Mouse (Mus musculus): ENCODE measurements around the gene Mall. TPM values are rescaled to one million over a fixed set of nuclear protein-coding genes. Genes with fewer than 3 reads are reported as not detected.
A peak's percentile ranks its signal among the peaks of the same experiment; 100 is the strongest.

Mall gene
- total RNA-seq (2021) (1 to 10 TPM; 5.9 to 7.1 TPM), polyA plus RNA-seq (2012; rRNA removed) (11.4 and 13.5 TPM in 2 replicates)
- long read RNA-seq, partial matches to known transcripts, result 0 of 4 reads
- long read RNA-seq, other reads (novel, unspliced or antisense), result 3 of 4 reads

DNA sequence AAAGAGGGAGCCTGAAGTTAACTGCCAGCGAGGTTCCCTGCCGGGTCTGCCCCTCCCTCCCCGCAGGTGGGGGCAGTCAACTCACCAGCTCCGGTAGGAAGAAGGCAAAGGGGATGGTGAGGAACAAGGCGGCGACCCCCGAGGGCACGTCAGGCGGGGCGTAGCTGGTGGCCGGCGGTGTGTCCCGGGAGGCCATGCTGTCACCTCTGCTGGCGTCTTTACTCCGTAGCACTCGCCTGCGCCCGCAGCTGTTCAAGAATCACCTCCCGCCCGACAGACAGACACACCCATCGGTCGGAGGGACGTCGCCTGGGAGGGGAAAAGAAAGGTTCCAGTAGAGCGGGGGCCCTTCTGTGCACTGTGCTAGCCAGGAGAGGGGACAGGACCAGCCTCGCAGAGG is at the start of gene Mall:
Mall (minus strand) TSS at position 262 of the 400 bp plus-strand sequence.
- peak within 1 kb of the TSS; percentile 77 for H3K27ac ChIP-seq
- no peaks in the 10 kb centered on the region for H3K36me3 ChIP-seq (ENCODE audit: control insufficient read depth, insufficient read depth, low read length)
- intact Hi-C loops (cut with DNase I), result no loop called here
- peaks cover 7% of the 10 kb centered on the region for H3K4me1 ChIP-seq (ENCODE audit: control insufficient read depth, insufficient read depth, low read length)
- H3K4me3 ChIP-seq, result peak within 1 kb of the TSS; percentile 56
- peak; percentile 46 to 51 for DNase-seq
- H3K79me2 ChIP-seq (replicated peaks; ENCODE audit: control insufficient read depth, insufficient read depth, low read length), result no peaks in the 10 kb centered on the region
- no peak for TF ChIP-seq EP300 (IDR thresholded peaks at IDR 0.05; ENCODE audit: insufficient read depth, low read depth, low read length)
- no peak for TF ChIP-seq CTCF (IDR thresholded peaks at IDR 0.05)
- no peak for TF ChIP-seq POLR2A (IDR thresholded peaks at IDR 0.05; ENCODE audit: insufficient read depth, low read depth, low read length)
- peak within 1 kb of the TSS; percentile 63 for H3K9ac ChIP-seq (ENCODE audit: low read depth, low read length)
- H3K27me3 ChIP-seq (ENCODE audit: control insufficient read depth, insufficient read depth, low read length), result no peaks in the 10 kb centered on the region
- whole genome bisulfite sequencing, result 2% methylated on average over 25 of the region's 26 CpGs

DNA sequence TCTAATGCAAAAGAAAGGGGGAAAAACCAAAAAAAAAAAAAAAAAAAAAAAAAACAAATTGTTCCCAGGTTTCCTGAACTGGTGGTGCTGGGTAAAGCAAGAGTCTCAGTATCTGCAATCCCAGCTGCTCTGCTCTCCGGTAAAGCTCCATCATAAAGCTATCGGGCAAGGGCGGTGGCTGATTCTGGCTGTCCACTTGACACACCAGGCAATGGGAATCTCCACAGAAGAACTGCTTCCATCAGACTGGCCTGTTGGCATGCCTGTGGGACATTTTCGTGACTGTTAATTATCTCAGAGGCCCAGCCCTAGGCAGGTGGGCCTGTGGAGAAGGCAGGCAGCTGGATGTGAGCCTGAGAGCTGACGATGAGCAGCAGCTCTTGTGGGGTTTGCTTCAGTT is 48.7 kb upstream of the Mall start:
- Histone ChIP-seq H3K79me2 (replicated peaks; ENCODE audit: control insufficient read depth, insufficient read depth, low read length) (no peaks in the 10 kb centered on the region), H3K27ac (no peak overlapping the region), H3K9ac (ENCODE audit: low read depth, low read length) (no peak overlapping the region), H3K27me3 (ENCODE audit: control insufficient read depth, insufficient read depth, low read length) (no peaks in the 10 kb centered on the region), H3K4me1 (ENCODE audit: control insufficient read depth, insufficient read depth, low read length) (no peaks in the 10 kb centered on the region), H3K4me3 (no peak overlapping the region), H3K36me3 (ENCODE audit: control insufficient read depth, insufficient read depth, low read length) (no peaks in the 10 kb centered on the region)
- DNase-seq, result no peak
- WGBS, result 92% methylated on average over 5 of the region's 5 CpGs
- intact Hi-C loops (cut with DNase I), result no loop called here
- TF ChIP-seq CTCF (IDR thresholded peaks at IDR 0.05), result no peak
- no peak for TF ChIP-seq POLR2A (IDR thresholded peaks at IDR 0.05; ENCODE audit: insufficient read depth, low read depth, low read length)
- TF ChIP-seq EP300 (IDR thresholded peaks at IDR 0.05; ENCODE audit: insufficient read depth, low read depth, low read length), result no peak

DNA sequence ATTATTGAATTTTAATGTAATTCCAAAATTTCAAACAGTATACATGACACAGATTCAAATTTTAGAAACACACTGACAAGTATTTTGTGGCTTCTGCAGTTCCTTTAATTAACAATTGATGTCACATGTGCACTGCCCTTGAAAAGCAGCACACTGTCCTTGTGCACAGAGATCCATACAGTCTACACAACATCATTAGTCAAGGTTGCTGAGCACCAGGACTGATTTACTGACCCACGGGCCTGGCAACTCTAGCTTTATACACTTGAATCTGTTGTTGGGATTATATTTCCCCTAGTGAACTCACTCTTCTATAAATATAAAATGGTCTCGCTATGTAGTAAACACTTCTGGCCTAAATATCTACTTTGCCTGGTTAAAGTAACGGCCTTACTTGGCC is 45.3 kb upstream of the Mall start:
- Histone ChIP-seq H3K36me3 (ENCODE audit: control insufficient read depth, insufficient read depth, low read length) (no peaks in the 10 kb centered on the region), H3K79me2 (replicated peaks; ENCODE audit: control insufficient read depth, insufficient read depth, low read length) (no peaks in the 10 kb centered on the region), H3K9ac (ENCODE audit: low read depth, low read length) (no peak overlapping the region), H3K27ac (no peak overlapping the region), H3K4me1 (ENCODE audit: control insufficient read depth, insufficient read depth, low read length) (no peaks in the 10 kb centered on the region), H3K27me3 (ENCODE audit: control insufficient read depth, insufficient read depth, low read length) (no peaks in the 10 kb centered on the region), H3K4me3 (no peak overlapping the region)
- DNase-seq, result no peak
- 67% methylated on average over 3 of the region's 3 CpGs for WGBS
- intact Hi-C loops (cut with DNase I), result no loop called here
- no peak for TF ChIP-seq POLR2A (IDR thresholded peaks at IDR 0.05; ENCODE audit: insufficient read depth, low read depth, low read length)
- TF ChIP-seq CTCF (IDR thresholded peaks at IDR 0.05), result no peak
- TF ChIP-seq EP300 (IDR thresholded peaks at IDR 0.05; ENCODE audit: insufficient read depth, low read depth, low read length), result no peak

DNA sequence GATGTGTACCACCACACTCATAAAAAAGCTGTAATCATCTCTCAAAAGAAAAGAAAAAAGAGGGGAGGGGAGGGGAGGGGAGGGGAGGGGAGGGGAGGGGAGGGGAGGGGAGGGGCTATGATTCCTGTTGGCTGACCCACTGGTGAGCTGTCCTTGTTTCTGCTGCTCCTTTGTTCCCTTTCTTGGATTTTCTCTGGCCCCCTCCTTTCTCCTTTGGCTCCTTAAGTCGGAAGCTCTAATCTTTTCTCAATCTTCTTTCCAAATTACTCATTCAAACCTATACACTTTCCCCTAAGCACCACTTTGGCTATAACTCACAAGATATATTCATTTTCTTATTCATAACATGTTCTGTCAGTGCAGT is 44.8 kb upstream of the Mall start:
- H3K27me3 ChIP-seq (ENCODE audit: control insufficient read depth, insufficient read depth, low read length), result no peaks in the 10 kb centered on the region
- no peak overlapping the region for H3K9ac ChIP-seq (ENCODE audit: low read depth, low read length)
- no peaks in the 10 kb centered on the region for H3K4me1 ChIP-seq (ENCODE audit: control insufficient read depth, insufficient read depth, low read length)
- H3K36me3 ChIP-seq (ENCODE audit: control insufficient read depth, insufficient read depth, low read length), result no peaks in the 10 kb centered on the region
- H3K4me3 ChIP-seq, result no peak overlapping the region
- H3K79me2 ChIP-seq (replicated peaks; ENCODE audit: control insufficient read depth, insufficient read depth, low read length), result no peaks in the 10 kb centered on the region
- intact Hi-C loops (cut with DNase I), result no loop called here
- no peak overlapping the region for H3K27ac ChIP-seq
- TF ChIP-seq POLR2A (IDR thresholded peaks at IDR 0.05; ENCODE audit: insufficient read depth, low read depth, low read length) (no peak), EP300 (IDR thresholded peaks at IDR 0.05; ENCODE audit: insufficient read depth, low read depth, low read length) (no peak), CTCF (IDR thresholded peaks at IDR 0.05) (no peak)
- 38% methylated on average over 1 of the region's 1 CpGs for WGBS
- DNase-seq, result no peak

DNA sequence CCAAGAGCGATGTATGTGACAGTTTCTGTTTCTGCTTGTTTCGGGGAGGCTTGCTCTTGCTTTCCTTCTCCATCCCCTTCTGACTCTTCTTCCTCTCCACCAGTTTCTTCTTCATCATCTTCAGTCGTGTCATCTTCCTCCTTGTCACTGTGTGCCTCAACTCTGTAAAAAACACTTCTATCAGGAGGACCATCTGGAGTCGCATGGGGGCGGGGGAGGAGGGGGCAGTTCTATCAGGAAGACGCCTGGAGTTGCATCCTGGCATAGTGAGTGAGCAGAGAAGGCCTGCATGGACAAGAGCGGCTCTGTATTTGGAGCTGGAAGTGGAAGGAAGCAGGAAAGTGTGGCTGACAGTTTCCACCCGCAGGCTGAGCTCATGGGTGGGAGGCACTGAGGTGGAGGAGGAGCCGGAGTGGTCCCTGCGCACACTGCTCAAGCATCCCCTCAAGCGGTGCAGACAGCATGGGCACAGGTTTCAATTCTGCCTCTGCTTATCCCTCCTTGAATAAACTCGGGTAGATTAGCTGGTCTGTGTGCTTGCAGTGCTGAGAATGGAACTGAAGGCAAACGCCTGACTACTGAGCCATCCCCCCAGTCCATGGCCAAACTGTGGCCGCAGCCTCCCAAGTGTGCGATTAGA is 44.3 kb upstream of the Mall start:
- Histone ChIP-seq H3K27me3 (ENCODE audit: control insufficient read depth, insufficient read depth, low read length) (no peaks in the 10 kb centered on the region), H3K4me3 (no peak overlapping the region), H3K9ac (ENCODE audit: low read depth, low read length) (no peak overlapping the region), H3K27ac (no peak overlapping the region), H3K79me2 (replicated peaks; ENCODE audit: control insufficient read depth, insufficient read depth, low read length) (no peaks in the 10 kb centered on the region), H3K36me3 (ENCODE audit: control insufficient read depth, insufficient read depth, low read length) (no peaks in the 10 kb centered on the region), H3K4me1 (ENCODE audit: control insufficient read depth, insufficient read depth, low read length) (no peaks in the 10 kb centered on the region)
- WGBS, result 49% methylated on average over 15 of the region's 15 CpGs
- intact Hi-C loops (cut with DNase I), result no loop called here
- TF ChIP-seq EP300 (IDR thresholded peaks at IDR 0.05; ENCODE audit: insufficient read depth, low read depth, low read length) (no peak), POLR2A (IDR thresholded peaks at IDR 0.05; ENCODE audit: insufficient read depth, low read depth, low read length) (no peak), CTCF (IDR thresholded peaks at IDR 0.05) (no peak)
- no peak for DNase-seq

DNA sequence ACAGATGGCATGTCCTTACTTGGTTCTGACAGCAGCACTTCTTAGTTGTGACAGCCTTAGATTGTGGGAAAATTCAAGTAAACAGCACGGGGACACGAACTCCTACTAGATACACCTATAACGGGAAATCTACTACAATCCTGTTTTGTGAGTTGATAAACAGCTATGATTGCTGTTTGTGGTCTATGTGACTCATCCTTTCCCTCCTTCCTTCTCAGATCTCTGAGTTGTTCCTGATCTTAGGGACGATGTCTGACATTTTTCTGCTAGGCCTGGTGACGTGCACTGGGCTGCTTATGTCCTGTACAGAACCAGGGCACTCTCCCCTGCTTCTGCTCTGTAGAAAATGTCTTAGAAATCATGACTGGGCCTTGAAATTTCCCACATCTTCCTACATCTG is 31.9 kb upstream of the Mall start:
- intact Hi-C loops (cut with DNase I), result loop anchor here (2.0 kb wide), 1 partner anchor 91 kb away; no protein-coding TSS in a partner anchor
- Histone ChIP-seq H3K79me2 (replicated peaks; ENCODE audit: control insufficient read depth, insufficient read depth, low read length) (no peaks in the 10 kb centered on the region), H3K4me3 (no peak overlapping the region), H3K36me3 (ENCODE audit: control insufficient read depth, insufficient read depth, low read length) (no peaks in the 10 kb centered on the region), H3K9ac (ENCODE audit: low read depth, low read length) (no peak overlapping the region), H3K4me1 (ENCODE audit: control insufficient read depth, insufficient read depth, low read length) (no peaks in the 10 kb centered on the region), H3K27ac (no peak overlapping the region), H3K27me3 (ENCODE audit: control insufficient read depth, insufficient read depth, low read length) (no peaks in the 10 kb centered on the region)
- TF ChIP-seq POLR2A (IDR thresholded peaks at IDR 0.05; ENCODE audit: insufficient read depth, low read depth, low read length) (no peak), CTCF (IDR thresholded peaks at IDR 0.05) (no peak), EP300 (IDR thresholded peaks at IDR 0.05; ENCODE audit: insufficient read depth, low read depth, low read length) (no peak)
- DNase-seq, result no peak
- WGBS, result 78% methylated on average over 5 of the region's 5 CpGs
